Mouse (Mus musculus): ENCODE measurements around the gene Foxo6.

The Foxo6 gene

DNA sequence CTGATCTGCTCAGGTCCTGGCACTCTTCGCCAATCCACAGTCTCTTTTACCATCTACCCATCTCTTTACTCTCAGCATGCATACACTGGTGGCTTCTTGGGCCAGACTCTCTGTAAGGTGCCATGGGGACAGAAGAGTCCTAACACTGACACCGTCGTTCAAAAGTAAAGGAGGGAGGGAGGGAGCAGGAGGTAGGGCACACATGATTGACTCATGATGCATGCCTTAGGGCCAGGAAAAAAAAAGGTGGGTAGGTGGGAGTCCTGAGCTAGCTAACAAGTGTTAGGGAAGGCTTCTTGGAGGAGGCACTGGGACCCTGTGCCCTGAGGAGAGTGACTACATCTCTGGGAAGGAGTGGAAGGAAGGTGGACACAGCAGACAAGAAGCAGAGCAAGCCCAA is 1.9 kb downstream of the Foxo6 start:
- no peak for DNase-seq (ENCODE audit: inconsistent age in 2 of 2, low spot score in 1 of 2)

DNA sequence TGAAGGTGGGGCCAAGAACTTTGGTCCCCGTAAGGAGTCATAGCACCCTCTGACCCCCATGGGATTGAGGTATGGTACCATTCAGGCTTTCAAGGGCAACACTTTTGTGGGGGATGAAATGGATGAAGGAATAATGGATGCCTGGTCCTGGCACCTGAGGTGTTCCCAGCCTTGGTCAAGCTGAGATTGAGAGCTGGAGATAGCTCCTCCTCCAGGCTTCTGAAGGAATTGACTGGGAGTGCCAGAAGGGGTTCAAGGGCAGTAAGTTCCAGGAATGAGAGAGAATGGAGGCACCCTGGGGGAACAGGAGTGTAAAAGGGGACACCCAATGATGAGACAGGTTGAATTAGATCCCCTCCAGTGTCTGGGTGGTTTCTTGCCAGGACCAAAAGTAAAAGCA is 3.0 kb downstream of the Foxo6 start:
- peak in 1 of 2 experiments; percentile 39 for DNase-seq (ENCODE audit: inconsistent age in 2 of 2, low spot score in 1 of 2)

DNA sequence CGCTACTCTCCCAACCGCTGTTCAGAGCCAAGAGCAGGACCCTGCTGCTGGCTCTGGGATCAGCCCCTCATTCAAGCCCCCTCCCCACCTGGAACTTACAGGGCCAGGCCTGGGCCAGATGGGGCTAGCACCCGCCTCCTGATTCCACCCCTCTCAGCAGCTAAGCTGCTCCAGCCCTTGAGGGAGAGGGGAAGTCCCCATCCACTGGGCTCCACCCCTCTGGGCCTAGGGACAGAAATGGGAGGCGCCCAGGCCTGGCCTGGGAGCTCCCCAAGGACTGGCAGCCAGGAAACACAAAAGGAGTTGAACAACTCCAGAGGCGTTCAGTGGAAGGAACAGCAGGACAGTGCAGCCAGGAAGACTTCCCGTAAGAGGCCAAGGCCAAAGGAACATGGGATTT is 4.0 kb downstream of the Foxo6 start:
- peak; percentile 88 to 95 for DNase-seq (ENCODE audit: inconsistent age in 2 of 2, low spot score in 1 of 2)

DNA sequence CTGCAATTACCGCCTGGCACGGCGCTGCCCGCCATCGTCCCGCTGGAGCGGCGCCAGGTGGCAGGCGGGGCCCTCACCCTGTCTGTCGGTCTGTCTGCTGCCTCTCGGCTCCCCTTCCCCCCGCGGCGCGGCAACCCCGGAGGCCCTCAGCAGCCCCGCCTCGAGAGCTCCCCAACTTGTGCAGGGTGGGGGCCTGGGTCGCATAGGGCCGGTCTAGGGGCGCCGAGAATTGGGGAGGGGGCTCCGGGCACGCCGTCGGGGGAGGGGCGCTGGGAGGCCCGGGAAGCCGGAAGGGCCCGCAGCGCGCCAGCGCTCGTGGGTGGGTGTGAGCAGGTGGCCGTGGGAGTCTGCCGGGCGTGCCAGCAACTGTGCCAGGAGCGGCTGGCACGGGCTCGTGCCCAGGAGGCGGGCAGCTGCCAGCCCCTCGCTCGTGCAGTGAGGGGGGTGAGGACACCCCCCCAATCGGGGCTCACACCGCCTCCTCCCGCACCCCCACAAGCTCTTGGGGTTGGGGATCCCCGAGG is 4.5 kb downstream of the Foxo6 start:
- peak; percentile 57 to 77 for DNase-seq (ENCODE audit: inconsistent age in 2 of 2, low spot score in 1 of 2)

DNA sequence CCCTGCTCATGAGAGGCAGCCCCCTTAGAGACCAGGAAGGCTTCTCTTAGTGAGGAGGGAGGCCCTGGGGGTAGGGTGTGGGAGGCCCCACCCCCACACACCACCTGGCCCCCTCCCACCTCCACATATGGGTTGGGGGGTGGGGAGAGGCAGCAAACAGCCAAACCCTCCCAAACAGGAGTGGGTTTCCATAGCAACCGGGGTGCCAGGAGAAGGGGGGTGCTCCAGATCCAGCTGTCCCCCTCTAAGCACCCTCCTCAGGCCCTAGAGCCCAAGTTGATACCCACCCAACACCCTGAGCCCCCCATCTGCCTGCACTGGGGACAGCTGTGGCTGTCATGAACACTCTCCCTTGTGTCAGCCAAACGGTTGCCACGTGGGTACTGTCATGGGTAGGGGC is 6.1 kb downstream of the Foxo6 start:
- DNase-seq (ENCODE audit: inconsistent age in 2 of 2, low spot score in 1 of 2) = no peak

DNA sequence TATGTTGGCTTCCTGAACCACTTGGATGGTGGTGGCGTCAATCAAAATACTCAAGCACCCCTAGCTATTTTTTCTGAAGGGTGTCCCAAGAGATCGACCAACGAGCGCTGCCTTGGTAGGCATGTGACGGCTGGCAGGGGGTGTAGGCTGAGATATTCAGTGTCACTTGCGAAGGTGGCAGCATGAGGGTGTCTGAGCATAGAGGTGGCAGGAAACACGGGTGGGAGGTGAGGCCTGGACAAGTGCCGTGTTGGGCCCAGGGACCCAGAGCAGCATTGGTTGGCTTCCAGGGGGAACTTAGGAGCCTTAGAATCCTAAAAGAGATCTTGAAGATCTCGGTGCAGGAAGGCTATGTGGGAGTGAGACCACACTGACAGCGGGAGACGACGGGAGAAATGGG is 6.7 kb downstream of the Foxo6 start:
- DNase-seq (ENCODE audit: inconsistent age in 2 of 2, low spot score in 1 of 2) = no peak

DNA sequence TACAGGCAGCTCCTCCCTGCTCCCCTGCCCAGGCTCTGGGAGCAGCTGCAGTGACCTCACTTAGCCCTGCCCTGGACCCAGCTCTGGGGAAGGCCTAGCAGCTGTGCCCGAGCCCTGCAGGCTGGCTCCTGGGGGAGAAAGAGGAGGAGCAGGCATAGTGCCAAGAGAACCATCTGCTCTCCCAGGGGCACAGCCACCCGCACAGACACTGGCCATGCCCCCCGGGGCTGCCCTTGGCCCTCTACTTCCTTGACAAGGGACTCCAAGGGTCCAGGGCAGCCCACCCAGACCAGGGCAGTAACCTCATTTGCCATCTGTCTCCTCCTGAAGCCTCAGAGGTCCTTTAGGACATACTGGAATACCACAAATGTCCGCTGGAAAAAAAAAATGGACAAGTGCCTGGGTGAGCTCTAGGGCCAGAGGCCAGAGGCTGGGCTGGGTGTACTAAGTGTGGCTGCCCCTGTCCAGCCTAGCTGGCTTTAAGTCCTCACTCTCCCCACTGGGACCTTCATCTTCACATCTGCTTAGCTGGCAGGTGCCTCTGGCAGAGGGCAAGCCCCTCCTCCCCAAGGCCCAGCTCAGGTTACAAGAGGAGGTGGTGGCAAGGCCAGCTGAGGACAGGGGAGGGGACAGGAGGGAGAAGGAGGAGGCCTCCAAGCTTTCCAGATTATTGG is 9.8 kb downstream of the Foxo6 start:
- peak in 1 of 2 experiments; percentile 61 for DNase-seq (ENCODE audit: inconsistent age in 2 of 2, low spot score in 1 of 2)

DNA sequence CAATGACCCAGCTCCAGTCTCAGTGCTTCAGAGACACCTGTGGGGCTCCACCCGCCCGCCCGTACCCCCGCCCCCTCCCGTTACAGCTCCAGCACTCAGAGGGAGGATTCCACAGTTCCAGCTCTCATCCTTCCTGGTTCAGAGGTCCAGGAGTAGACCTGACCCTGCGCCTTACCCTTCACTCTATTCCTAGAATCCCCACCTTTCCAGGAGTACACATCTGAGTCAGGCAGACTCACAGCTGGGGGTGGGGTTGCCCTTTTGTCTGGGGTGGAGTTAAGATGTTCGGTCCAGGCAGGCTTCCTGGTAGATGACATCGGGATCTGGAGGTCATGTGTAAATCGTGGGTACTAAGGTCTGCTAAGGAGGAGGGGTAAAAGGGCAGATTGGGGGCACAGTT is 11.7 kb downstream of the Foxo6 start:
- DNase-seq (ENCODE audit: inconsistent age in 2 of 2, low spot score in 1 of 2) = no peak

DNA sequence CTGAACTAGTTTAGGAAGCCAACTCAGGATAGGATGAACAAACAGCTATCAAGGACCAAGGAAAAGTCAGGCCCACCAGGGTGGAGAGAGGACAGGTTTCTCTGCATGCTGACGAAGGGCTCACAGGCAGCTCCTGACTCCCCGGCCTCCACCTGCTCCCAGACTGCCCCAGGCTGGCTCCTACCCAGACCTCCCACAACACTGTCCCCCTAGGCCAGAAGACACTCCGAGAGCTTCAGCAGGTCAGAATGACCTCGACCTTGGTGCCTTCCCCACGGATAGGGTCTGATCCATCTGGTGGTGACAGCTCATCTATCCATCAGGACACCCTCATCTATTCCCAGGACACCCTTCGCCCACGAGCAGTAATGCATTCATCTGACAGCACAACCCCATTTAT is 13.6 kb downstream of the Foxo6 start:
- DNase-seq (ENCODE audit: inconsistent age in 2 of 2, low spot score in 1 of 2) = no peak

DNA sequence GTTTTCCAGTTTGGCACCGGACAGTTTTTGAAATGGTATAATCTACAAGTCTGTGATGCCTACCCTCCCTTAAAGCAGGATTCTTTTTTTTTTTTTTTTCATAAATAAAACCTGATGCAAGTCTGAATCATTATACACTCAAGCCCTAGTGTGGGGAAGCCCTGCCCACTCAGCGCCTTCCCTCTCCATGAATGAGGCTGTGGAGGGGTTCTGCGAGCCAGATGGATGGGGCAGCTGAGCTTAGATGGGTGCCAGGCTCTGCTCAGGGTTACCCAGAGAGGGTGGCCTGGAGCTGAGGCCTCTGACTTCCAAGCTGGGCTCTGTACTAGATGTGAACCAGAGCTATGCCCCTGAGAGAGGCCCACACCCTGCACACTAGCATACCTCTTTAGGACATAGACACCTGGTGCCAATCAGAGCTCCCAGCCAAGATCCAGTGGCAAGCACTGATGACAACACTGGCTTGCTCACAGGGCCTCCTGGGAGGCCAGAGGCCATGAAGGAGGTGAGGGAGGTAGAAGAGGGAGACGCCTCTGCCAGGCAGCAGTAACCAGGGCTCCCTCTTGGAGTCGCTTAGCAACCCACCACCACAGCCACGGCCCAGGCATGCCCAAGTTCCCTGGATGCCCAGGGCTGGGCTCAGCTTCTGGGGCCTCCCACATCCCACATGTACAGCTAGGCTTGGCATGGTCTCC is 15.1 kb downstream of the Foxo6 start:
- DNase-seq (ENCODE audit: inconsistent age in 2 of 2, low spot score in 1 of 2) = peak in 1 of 2 experiments; percentile 30

DNA sequence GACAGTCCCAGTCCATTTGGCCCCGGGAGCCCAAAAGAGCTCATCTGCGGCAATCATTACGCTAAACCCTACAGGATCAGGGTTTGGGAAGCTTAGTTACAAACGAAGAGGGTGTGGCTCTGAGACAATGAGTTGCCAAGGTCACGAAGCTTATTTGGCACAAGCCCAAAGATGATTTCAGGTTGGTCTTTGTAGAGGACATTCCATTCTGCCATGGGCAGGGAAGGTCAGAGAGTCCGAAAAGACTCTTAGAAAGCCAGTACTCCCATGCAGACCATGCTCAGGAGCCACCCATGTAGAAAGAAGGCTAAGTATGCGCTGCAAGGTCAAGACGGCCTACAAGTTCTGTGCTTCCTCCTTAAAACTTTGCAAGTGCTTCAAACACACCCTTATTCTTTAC is 15.9 kb downstream of the Foxo6 start:
- DNase-seq (ENCODE audit: inconsistent age in 2 of 2, low spot score in 1 of 2) = no peak

DNA sequence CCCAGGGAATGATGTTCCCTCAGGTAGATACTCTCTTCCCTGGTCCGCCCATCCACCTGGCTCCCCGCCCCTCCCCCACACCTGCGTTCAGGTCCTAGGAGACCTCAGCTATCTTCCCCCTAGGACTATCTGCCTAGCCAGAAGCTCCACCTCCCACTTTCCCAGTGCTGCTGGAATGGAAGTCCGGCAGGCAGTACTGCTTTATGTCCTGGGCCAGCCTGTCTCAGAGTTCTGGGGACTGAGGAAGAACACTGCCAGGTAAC is 16.3 kb downstream of the Foxo6 start:
- DNase-seq (ENCODE audit: inconsistent age in 2 of 2, low spot score in 1 of 2) = no peak

DNA sequence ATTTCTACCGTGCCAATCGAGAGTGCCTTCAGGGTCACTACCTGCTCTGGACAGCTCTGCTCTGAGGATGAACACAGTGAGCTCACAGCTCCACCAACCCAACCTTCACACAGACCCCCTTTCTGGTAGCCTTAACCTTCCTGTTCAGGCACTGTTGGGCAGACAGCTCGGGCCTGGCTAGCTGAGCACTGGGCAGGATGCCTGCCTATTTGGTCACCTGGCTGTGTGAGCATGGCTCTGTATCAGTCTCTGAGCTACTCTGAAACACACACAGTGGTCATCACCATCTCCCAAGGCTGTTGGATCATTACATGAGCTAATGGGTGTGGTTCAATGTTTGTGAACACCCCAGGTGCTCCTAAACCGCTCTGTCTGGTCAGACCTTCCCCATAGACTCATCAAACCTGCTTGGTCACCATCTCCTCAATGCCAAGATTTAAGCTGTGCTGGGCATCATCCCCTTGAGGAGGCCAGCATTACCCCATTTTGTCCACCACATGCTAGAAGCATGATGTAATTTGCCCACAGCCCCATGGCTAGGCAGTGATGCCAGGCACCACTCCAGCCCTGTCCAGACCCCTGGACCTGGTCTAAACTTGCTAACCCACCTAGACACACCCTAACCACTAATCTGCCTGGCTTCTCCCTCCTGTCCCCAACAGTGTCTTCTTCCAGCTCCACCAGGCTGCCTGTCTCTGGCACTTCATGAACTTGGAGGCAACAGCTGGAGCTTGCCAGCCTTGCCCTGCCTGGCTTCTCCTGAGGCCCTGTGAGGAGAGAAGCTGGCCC is 16.8 kb downstream of the Foxo6 start:
- DNase-seq (ENCODE audit: inconsistent age in 2 of 2, low spot score in 1 of 2) = no peak

DNA sequence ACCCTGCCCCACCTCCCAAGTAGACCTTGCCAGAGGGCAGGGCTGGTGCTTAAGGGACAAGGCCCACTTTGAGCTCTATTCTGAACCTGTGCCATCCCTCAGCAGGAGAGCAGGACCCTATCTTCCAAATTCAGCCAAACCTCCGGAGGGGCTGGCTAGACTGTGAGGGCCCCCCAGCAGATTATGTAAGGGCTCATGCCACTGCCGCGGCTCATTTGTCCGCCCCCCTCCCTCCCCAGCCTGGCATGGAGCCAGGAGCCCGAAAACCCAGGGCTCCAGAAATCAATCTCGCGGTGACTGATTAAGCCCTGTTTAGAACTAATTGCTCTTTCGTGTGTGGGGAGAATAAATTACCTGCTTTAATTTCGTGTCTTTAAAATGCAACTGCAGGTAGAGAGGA is 17.7 kb downstream of the Foxo6 start:
- no peak for DNase-seq (ENCODE audit: inconsistent age in 2 of 2, low spot score in 1 of 2)

DNA sequence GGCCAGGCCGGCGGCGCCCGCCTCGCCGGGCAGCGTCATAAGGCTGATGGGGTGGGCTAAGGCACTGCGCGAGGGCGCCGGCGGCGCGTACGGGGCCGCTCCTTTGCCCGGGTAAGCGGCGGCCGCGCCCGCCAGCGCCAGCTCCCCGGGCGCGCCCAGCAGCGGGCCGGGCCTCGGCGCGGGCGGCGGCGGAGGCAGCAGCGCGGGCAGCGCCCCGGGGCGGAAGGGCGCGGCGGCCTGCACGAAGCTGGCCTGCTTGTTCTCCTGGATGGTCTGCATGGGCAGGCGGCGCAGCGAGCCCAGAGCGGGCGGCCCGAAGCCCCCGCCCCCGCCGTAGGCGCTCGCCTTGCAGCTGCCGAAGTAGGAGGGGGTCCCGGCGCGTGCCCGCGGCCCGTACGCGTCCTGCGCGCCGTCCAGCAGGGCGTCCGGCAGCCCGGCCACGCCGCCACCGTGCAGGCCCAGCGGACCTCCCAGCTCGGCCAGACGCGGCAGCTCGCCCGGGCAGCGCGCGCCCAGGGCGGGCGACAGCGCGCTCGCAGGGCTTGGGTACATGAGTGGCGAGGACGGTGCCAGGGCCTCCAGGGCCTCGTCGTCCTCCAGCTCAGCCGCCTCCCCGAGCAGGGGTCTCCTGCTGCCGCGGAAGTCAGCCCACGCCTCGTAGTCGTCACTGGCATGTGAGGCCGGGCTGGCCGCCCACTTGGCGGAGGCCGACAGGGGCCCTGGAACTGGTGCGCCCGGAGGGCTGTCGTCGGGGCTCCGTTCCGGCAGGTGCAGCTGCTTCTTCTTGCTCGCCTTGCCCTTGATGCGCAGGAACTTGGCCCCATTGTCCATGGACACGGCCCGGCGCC is 18.7 kb downstream of the Foxo6 start:
- DNase-seq (ENCODE audit: inconsistent age in 2 of 2, low spot score in 1 of 2) = peak in 1 of 2 experiments; percentile 61

DNA sequence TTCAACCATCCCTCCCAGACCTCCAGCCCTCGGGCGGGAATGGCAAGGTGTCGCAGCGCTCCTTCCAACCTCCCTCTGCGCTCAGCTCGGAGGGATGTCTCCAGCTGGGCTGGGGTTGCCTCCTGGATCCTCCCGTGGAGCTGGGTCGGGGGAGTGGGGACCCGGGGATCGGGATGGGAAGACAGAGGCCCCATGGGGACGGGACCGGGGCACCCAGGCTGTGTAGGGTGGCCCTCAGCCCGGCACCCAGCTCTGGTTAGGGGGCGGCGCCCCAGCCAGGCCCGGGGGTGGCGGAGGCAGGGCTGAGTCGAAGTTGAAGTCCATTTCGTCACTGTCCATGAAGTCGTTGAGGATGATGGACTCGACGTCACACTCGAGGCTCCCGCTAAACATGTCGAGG is 19.5 kb downstream of the Foxo6 start:
- DNase-seq (ENCODE audit: inconsistent age in 2 of 2, low spot score in 1 of 2) = peak in 1 of 2 experiments; percentile 28

DNA sequence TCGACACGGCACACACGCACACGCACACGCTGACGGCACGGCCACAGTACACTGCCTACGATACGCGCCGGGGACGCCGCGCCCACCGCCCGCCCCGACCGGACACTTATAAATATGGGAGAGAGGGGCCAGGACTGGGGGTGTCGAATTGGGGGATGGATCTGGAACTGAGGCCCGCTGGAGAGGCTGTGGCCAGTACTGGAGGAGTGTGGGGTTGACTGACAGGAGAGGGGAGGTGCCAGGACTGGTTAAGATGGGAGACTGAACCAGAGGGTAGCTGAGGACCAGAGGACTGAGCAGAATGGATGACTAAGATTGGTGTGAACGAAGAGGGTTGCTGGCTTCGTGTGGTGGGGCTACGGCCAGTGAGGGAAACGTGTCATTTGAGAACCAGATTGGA is 20.0 kb downstream of the Foxo6 start:
- no peak for DNase-seq (ENCODE audit: inconsistent age in 2 of 2, low spot score in 1 of 2)

DNA sequence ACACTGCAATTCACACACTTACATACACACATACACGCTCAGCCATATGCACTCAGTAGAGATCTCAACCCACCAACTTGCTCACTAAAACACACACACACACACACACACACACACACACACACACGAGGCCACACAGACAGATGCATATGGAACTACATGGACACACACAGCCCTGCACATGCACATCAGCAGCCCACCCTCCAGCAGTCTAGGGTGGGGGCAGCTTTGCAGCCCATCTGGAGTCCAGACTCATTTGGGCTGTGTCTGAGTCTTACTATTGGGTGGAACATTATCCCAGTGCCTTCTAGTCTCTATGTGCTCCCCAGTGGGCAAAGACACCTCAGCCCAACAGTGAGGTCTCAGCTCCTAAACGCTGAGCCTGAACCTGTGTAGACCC is 23.0 kb downstream of the Foxo6 start:
- no peak for DNase-seq (ENCODE audit: inconsistent age in 2 of 2, low spot score in 1 of 2)

DNA sequence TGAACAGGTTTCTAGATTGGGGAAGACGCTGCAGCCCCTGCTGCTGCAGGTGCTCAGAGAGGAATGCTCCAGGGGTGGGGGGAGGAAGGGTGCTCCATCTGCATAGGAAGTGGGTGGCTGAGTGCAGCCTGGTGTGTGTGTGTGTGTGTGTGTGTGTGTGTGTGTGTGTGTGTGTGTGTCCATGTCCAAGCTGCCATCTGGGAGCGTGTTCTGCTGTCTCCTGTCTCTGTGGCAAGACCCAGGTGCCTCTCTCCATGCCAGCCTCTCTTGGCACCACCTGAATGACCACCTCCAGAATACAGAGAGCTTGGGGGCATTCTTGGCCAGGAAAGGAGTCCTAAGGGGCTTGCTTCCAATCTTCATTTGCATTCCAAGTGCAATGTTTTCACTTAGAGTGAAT is 24.4 kb downstream of the Foxo6 start:
- DNase-seq (ENCODE audit: inconsistent age in 2 of 2, low spot score in 1 of 2) = no peak

DNA sequence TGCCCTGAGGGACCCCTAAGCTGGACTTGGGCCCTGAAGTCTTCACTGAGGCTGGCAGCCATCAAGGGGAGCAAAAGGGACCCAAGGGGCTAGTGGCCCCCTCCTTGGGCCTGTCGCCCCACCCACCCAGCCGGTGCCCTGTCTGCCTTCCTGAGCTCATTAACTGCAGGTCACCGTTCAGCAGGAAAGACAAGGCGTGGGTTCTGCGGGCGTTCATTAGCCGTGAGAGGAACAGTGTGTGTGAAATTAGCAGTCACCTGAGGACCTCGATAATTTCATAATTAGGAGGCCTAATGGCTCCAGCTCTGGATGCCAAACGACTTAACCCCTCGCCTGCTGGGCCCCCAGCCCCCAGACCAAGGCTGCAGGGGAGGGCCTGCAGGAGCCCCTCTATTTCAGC is 24.9 kb downstream of the Foxo6 start:
- no peak for DNase-seq (ENCODE audit: inconsistent age in 2 of 2, low spot score in 1 of 2)

All from adrenal gland, adult (tissue).